Mouse (Mus musculus) adrenal gland (tissue): ENCODE results near the gene Apoc1.

Source experiments
- intact Hi-C: fragments of 180-260 bp; cut with DNase I; formaldehyde crosslinking; loops from one replicate; pipeline ENCODE4 v1.15.1; 2025

Gene Apoc1

GRCm38 (mm10) chr7:19710650-19711049 lies 18.2 kb upstream of the Apoc1 start:
- intact Hi-C loops, result loop anchor here (5.0 kb wide), 3 partner anchors 37 to 308 kb away; partner anchors contain the start of genes Ckm, Clptm1 and Klc3

GRCm38 (mm10) chr7:19705271-19705670 lies 12.8 kb upstream of the Apoc1 start:
- intact Hi-C loops, result no loop called here

GRCm38 (mm10) chr7:19704475-19704874 lies 12.0 kb upstream of the Apoc1 start:
- intact Hi-C loops, result no loop called here

- intact Hi-C loops, result no loop called here
Measured at GRCm38 (mm10) chr7:19702859-19703555, 10.5 kb upstream of the Apoc1 start.

- intact Hi-C loops, result no loop called here
Measured at GRCm38 (mm10) chr7:19701069-19701761, 8.8 kb upstream of the Apoc1 start.

- intact Hi-C loops, result no loop called here
Measured at GRCm38 (mm10) chr7:19700299-19701068, 8.0 kb upstream of the Apoc1 start.

- intact Hi-C loops, result no loop called here
Measured at GRCm38 (mm10) chr7:19699827-19700148, 7.3 kb upstream of the Apoc1 start.

GRCm38 (mm10) chr7:19698907-19699826 lies 6.7 kb upstream of the Apoc1 start, which contains the start of gene Apoe:
Gene Apoe, minus strand, starts transcription at chr7:19699188.
- intact Hi-C loops, result no loop called here

- intact Hi-C loops, result loop anchor here (1.0 kb wide), 1 partner anchor 29 kb away; no protein-coding TSS in a partner anchor
Measured at GRCm38 (mm10) chr7:19697949-19698906, 5.8 kb upstream of the Apoc1 start.

GRCm38 (mm10) chr7:19696336-19696873 lies 3.9 kb upstream of the Apoc1 start:
- intact Hi-C loops, result no loop called here

- intact Hi-C loops, result no loop called here
Measured at GRCm38 (mm10) chr7:19695881-19696280, 3.4 kb upstream of the Apoc1 start.

- intact Hi-C loops, result no loop called here
Measured at GRCm38 (mm10) chr7:19695213-19695594, 2.7 kb upstream of the Apoc1 start.

- intact Hi-C loops, result no loop called here
Measured at GRCm38 (mm10) chr7:19694336-19695212, 2.1 kb upstream of the Apoc1 start.

GRCm38 (mm10) chr7:19693421-19693820 lies 961 bp upstream of the Apoc1 start:
- intact Hi-C loops, result no loop called here

GRCm38 (mm10) chr7:19691434-19691833 lies 1.0 kb downstream of the Apoc1 start:
- intact Hi-C loops, result no loop called here

- intact Hi-C loops, result no loop called here
Measured at GRCm38 (mm10) chr7:19690845-19691244, 1.6 kb downstream of the Apoc1 start.

- intact Hi-C loops, result no loop called here
Measured at GRCm38 (mm10) chr7:19688611-19689010, 3.8 kb downstream of the Apoc1 start.

- intact Hi-C loops, result no loop called here
Measured at GRCm38 (mm10) chr7:19688101-19688500, 4.4 kb downstream of the Apoc1 start.
